9 mouse cellular contexts compared by ENCODE assay signal in genomic region chr11:104443359-104443758, GRCm38 (mm10). TPM values are rescaled to one million over a fixed set of nuclear protein-coding genes. Genes with fewer than 3 reads are reported as not detected.
A peak's percentile ranks its signal among the peaks of the same experiment; 100 is the strongest.
DNase-seq lines count a peak whose midpoint lies in the region; ATAC-seq and TF ChIP-seq lines count a peak whose summit lies in the region.
"Had no signal": no experiment of that assay in that cellular context is flagged by ENCODE, and none has a peak within 500 bp of the region (broad histone marks: within the 10 kb centered on the region; RNA-seq: fewer than 3 reads in every experiment).

No protein-coding gene starts in this region.

- intact Hi-C loops in heart, postnatal 10 days (cut with DNase I): loop anchor here (2.0 to 5.0 kb wide), 2 partner anchors 61 to 97 kb away; no protein-coding TSS in a partner anchor

- WGBS in heart, embryonic 13.5 days: 50% methylated on average over 2 of the region's 2 CpGs
- 50% methylated on average over 2 of the region's 2 CpGs for WGBS in hindbrain, embryonic 10.5 days
- WGBS in macrophage (ENCODE audit: missing documents): 34% methylated on average over 2 of the region's 2 CpGs

- ATAC-seq in heart, embryonic 13.5 days (ENCODE audit: extremely low read depth, insufficient number of reproducible peaks, low FRiP score, low TSS enrichment): no peak

- in situ Hi-C loops in CH12.LX (cut with MboI; ENCODE audit: low pct_ligation_motif_present, low pct_unique_long_range_greater_than_20kb, low sequenced_read_pairs): no loop called here

- dilution Hi-C loops in CH12.LX (cut with MboI; ENCODE audit: extremely low pct_ligation_motif_present, extremely low pct_unique_long_range_greater_than_20kb, low sequenced_read_pairs): no loop called here

- no peak for TF ChIP-seq EP300 in CH12.LX (IDR thresholded peaks at IDR 0.05; ENCODE audit: low read length)

- peak overlapping the region; percentile 83 for H3K4me2 ChIP-seq in heart, embryonic 13.5 days
- peak overlapping the region; percentile 67; the same call in 1 of the 2 replicates for H3K4me2 ChIP-seq in CH12.LX (ENCODE audit: insufficient read depth, low read depth, poor library complexity, severe bottlenecking)

- TF ChIP-seq POLR2A in CH12.LX (IDR thresholded peaks at IDR 0.05; ENCODE audit: low read depth, low read length): no peak

- peaks cover 50% of the 10 kb centered on the region for H3K79me2 ChIP-seq in CH12.LX (replicated peaks; ENCODE audit: control insufficient read depth, extremely low read depth, insufficient read depth, poor library complexity, severe bottlenecking)
- peaks cover 81% of the 10 kb centered on the region for H3K79me2 ChIP-seq in macrophage (ENCODE audit: inconsistent target)

- peak overlapping the region; percentile 92 for H3K4me3 ChIP-seq in heart, embryonic 13.5 days
- peak overlapping the region; percentile 72 to 91 (median 78) for H3K4me3 ChIP-seq in CH12.LX (replicated peaks in 1 of 3; ENCODE audit: low read depth in 2 of 3, low read length in 2 of 3, poor library complexity in 1 of 3)
- H3K4me3 ChIP-seq in hindbrain, embryonic 10.5 days: peak overlapping the region; percentile 88
- H3K4me3 ChIP-seq in macrophage (ENCODE audit: inconsistent target): peak overlapping the region; percentile 52

- H3K9ac ChIP-seq in heart, embryonic 13.5 days: peak overlapping the region; percentile 99
- H3K9ac ChIP-seq in CH12.LX (ENCODE audit: insufficient read depth, low read depth): peak overlapping the region; percentile 54

- H3K27me3 ChIP-seq in heart, embryonic 13.5 days (replicated peaks): no peaks in the 10 kb centered on the region
- H3K27me3 ChIP-seq in CH12.LX (replicated peaks): no peaks in the 10 kb centered on the region
- no peaks in the 10 kb centered on the region for H3K27me3 ChIP-seq in hindbrain, embryonic 10.5 days (ENCODE audit: insufficient read depth, poor library complexity, severe bottlenecking)
- H3K27me3 ChIP-seq: Patski had no signal

- no peaks in the 10 kb centered on the region for H3K36me3 ChIP-seq in heart, embryonic 13.5 days
- H3K36me3 ChIP-seq in CH12.LX (replicated peaks in 1 of 2; ENCODE audit: control insufficient read depth in 1 of 2, insufficient read depth in 1 of 2, low read length in 1 of 2) (peaks cover 0 to 19% of the 10 kb centered on the region in 2 experiments), macrophage (ENCODE audit: inconsistent target) (no peaks in the 10 kb centered on the region)
- H3K36me3 ChIP-seq in hindbrain, embryonic 10.5 days: peaks cover 7% of the 10 kb centered on the region; the same call in 1 of the 2 replicates

- H3K4me1 ChIP-seq in heart, embryonic 13.5 days: peaks cover 32% of the 10 kb centered on the region
- peaks cover 0 to 22% of the 10 kb centered on the region in 2 experiments; a peak in 2 of 4 replicates for H3K4me1 ChIP-seq in CH12.LX (ENCODE audit: control insufficient read depth in 1 of 2, insufficient read depth in 2 of 2)
- peaks cover 29% of the 10 kb centered on the region for H3K4me1 ChIP-seq in hindbrain, embryonic 10.5 days (replicated peaks)

- DNase-seq in heart, postnatal 10 days: no peak
- no peak for DNase-seq in CH12.LX (ENCODE audit: extremely low read depth)
- no peak for DNase-seq in hindbrain, embryonic 10.5 days (ENCODE audit: low spot score)
- DNase-seq in adrenal gland, postnatal 36 days: no peak
- no peak for DNase-seq in right cerebral cortex, adult 18-20 months
- no peak for DNase-seq in testis, postnatal 14 days (ENCODE audit: low spot score)

- peak overlapping the region; percentile 100 for H3K27ac ChIP-seq in heart, embryonic 13.5 days (replicated peaks)
- peak overlapping the region; percentile 95; the same call in 1 of the 2 replicates for H3K27ac ChIP-seq in CH12.LX (ENCODE audit: insufficient read depth, low read depth)
- peak overlapping the region; percentile 100; the same call in 1 of the 2 replicates for H3K27ac ChIP-seq in hindbrain, embryonic 10.5 days
- peak overlapping the region; percentile 91 for H3K27ac ChIP-seq in macrophage

- no peak for TF ChIP-seq CTCF in CH12.LX (conservative IDR thresholded peaks at IDR 0.05 in 1 of 2, IDR thresholded peaks at IDR 0.05 in 1 of 2; ENCODE audit: low read depth in 2 of 2, low read length in 2 of 2)

- no peaks in the 10 kb centered on the region for H3K9me3 ChIP-seq in heart, embryonic 13.5 days
- no peaks in the 10 kb centered on the region for H3K9me3 ChIP-seq in CH12.LX (replicated peaks; ENCODE audit: low read length)
- H3K9me3 ChIP-seq in hindbrain, embryonic 10.5 days: no peaks in the 10 kb centered on the region

- TF ChIP-seq RAD21 in CH12.LX (IDR thresholded peaks at IDR 0.05; ENCODE audit: low read depth, low read length): no peak

TF ChIP-seq in CH12.LX, 34 proteins besides CTCF, POLR2A, EP300 and RAD21:
- TF ChIP-seq ZKSCAN1 (IDR thresholded peaks at IDR 0.05; ENCODE audit: borderline replicate concordance, low read depth, low read length) (no peak), ZNF384 (IDR thresholded peaks at IDR 0.05; ENCODE audit: low read depth, low read length) (peak; percentile 71), CHD1 (IDR thresholded peaks at IDR 0.05; ENCODE audit: low read depth, low read length) (0 out of 2 replicates have a peak, but pooled peaks have one; percentile 3), POLR2AphosphoS2 (IDR thresholded peaks at IDR 0.05; ENCODE audit: low read depth, low read length) (no peak)

RNA-seq across cellular contexts. Expression of gene Kansl1, which starts 25.3 kb away (rescaled TPM):
- polyA plus RNA-seq in heart, embryonic 13.5 days (2015; fragmentation: Nextera tagmentation; extraction: Ambion mirVana): 12.6 and 13.3 TPM in 2 replicates
- total RNA-seq in heart, postnatal 10 days (2021): 10 to 100 TPM; 34.4 to 37.4 TPM
- 21.7 and 24.7 TPM in 2 replicates for total RNA-seq in CH12.LX (2012; rRNA removed)
- total RNA-seq in CH12.LX (2014; rRNA removed): 12.0 and 17.3 TPM in 2 replicates
- polyA plus RNA-seq in CH12.LX (2012; ENCODE audit: insufficient read length, low read depth): 46.6 and 48.4 TPM in 2 replicates
- polyA plus RNA-seq in hindbrain, embryonic 10.5 days (2016; fragmentation: Nextera tagmentation; extraction: Ambion mirVana): 28.9 TPM in 2 replicates
- total RNA-seq in macrophage (2018; cell fraction: chromatin; rRNA removed): 100 to 1,000 TPM in 22 of 26 experiments, 10 to 100 TPM in 4; 89.9 to 147 (median 117) TPM
- 10 to 100 TPM; 34.7 to 58.8 (median 43.8) TPM for total RNA-seq in macrophage (2018; cell fraction: cytosol; rRNA removed)
- 100 to 1,000 TPM in 8 of 26 experiments, 10 to 100 TPM in 18; 65.7 to 139 (median 90.5) TPM for total RNA-seq in macrophage (2018; cell fraction: nucleus; rRNA removed)
- 32.1 to 39.2 TPM (median 34.2 TPM) in 3 replicates for polyA plus RNA-seq in macrophage (2018)
- total RNA-seq in adrenal gland, postnatal 36 days (2021): 10 to 100 TPM; 45.8 to 46.3 TPM
